Mouse (Mus musculus): ENCODE measurements at regions not wholly inside any gene's neighbourhood (a gene's known extent, or its start where the extent isn't known, plus 50 kb on each side); places are given as distances from the start of the nearest gene placed in this dataset.

DNA sequence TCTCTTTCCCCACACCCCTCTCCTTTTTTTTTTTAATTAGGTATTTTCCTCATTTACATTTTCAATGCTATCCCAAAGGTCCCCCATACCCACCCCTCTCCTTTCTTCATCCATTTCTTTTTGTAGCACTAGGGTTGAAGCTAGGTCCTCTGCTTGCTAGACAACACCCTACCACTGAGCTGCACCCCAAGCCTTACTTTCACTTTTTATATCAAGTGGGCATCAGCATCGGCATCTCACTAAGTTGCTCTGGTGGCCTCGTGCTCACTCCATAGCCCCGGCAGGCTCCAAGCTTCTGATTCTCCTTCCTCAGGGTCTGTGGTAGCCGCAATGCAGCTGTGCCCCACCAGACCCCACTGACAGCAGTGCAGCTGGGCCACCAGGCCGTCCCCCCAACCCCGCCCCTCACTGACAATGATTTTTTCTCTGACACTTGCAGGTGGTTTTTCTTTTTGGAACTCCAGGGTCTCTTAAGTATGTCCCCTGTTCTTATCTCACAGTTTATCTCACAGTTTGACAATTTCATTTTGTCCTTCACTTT is 77.5 kb downstream of the Nufip1 start:
- no peak for DNase-seq

DNA sequence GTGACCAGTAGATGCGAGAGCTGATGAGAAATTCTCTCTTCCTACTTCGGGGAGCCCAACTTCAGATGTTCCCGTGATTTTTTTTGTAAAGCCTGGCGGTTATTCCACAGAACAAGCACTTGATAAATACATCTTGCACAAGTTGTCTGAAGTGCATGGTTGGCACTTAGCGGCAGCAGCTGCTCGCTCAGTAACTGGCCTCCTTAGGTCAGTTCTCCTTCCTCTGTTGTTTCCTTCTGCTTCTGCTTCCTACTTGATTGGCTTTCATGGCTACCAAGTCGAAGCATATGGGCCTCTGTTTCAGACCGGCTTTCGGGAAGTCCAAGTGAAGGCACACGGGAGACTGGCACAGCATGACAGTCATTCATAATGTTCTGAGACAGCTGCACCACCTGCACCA is 84.6 kb downstream of the Nufip1 start:
- no peak for DNase-seq

DNA sequence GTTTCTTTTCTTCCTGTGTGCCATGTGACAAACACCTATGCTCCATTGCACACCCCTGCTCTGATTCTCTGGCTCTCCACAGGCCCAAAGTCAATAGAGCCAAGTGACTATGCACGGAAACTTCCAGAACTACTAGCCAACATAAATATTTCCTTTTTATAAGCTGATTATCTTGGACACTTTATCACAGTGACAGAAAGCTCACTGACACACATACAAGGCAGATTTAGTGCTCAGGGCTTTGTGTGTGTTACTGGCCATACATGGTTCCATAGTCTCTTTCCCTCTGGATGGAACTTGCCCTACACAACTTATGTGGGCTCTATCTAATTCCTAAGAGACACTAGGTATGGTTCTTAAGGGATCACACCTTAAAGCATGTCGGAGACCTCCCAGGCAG is 86.7 kb downstream of the Nufip1 start:
- no peak for DNase-seq

DNA sequence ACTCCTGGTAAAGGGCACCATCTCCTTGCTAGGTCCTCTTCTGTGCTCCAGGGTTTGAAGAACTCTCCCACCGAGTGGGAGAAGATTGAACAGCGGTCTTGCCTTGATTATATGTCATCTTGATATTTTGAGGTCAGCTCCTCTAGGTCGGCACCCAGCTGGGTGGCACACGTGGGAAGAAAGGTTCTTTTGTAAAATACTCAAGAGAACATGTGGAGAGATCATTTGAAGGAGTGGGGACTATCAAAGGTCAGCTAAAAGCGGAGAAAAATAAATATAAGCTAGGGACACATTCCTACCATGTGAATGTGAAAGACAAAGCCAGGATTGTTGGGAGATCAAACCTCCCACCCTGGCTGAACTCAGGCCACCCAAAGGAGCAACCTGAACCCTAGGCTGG is 87.7 kb downstream of the Nufip1 start:
- DNase-seq = no peak

DNA sequence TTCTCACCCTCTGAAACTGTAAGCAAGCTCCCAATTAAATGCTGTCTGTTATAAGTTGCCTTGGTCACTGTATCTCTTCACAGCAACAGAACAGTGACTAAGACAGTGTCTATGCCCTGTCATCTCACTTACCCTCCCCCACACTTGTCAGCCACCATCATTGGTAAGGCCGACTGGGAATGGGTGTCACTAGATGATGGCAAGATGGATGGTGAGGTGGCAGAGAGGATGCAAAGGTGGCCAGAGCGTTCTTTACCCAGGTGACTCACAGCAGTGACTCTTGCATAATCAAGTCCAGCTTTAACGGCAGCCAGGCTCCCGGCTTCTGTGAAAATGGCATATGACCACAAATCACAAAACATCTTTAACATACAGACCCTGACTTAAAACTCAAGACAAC is 91.9 kb downstream of the Nufip1 start:
- no peak for DNase-seq

DNA sequence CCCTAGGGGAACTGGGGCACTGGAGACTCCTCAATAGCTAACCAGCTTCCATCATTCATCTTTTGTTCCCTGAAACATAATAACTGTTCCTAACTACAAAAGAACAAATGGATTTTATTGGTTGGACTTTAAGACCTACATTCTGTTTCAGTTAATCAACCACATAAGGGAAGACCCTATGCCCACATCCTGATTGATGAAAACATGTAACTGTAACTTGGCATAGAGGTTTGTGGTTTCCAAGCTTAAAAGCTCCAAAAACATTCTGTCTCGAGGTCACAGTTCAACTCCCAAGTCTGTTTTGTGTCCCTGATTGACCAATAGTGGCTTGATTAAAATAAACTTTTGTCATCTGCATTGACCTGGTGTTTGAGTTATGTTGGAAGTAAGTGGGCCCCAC is 92.4 kb downstream of the Nufip1 start:
- no peak for DNase-seq

DNA sequence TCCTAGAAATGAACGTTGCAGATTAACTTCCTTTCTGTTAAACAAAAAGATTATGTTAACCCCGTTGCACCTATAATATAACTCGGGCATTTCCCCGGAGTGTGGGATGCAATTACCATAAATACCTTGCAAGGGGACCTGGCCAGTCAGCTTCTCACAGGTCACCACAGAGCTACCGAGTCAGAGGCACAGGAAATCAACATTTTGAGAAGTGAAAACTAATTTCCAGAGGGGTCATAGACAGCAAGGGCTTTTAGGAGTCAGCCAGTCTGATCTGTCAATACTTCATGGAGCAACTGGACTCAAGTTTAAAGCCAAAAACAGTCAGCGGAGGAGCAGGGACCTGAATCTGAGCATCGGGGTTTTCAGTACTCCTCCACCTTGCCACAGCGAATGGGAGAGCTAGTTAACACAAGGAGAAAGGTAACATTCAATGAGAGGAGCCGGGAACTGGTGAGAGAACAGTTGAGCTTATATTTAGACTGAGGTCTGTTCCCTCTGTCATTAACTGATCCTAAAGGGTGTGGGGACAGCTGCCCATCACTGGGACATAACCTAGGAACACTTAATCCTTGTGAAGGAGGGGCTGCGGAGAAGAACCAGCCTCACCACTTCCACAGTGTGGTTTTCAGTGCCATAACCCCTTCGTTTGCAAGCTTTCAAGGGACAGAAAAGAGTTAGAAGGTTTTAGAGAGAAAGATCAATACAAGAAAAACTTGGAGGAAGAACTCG is 105.9 kb downstream of the Nufip1 start:
- DNase-seq = no peak

DNA sequence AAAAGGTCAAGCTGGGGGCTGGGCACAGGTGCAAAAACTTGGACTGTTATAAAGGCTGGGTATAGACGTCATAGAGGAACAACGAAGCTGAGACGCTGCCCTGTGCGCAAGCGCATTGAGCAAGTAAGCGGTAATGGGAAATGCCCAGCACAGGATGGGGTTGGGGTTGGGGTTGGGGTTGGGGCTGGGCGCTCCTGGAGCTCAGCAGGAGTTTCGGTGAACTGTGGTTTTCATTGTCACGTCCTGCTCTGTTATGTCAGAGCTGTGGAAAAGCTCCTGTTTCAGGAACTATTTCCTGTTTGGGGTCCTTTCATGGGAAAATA is 106.4 kb downstream of the Nufip1 start:
- no peak for DNase-seq

DNA sequence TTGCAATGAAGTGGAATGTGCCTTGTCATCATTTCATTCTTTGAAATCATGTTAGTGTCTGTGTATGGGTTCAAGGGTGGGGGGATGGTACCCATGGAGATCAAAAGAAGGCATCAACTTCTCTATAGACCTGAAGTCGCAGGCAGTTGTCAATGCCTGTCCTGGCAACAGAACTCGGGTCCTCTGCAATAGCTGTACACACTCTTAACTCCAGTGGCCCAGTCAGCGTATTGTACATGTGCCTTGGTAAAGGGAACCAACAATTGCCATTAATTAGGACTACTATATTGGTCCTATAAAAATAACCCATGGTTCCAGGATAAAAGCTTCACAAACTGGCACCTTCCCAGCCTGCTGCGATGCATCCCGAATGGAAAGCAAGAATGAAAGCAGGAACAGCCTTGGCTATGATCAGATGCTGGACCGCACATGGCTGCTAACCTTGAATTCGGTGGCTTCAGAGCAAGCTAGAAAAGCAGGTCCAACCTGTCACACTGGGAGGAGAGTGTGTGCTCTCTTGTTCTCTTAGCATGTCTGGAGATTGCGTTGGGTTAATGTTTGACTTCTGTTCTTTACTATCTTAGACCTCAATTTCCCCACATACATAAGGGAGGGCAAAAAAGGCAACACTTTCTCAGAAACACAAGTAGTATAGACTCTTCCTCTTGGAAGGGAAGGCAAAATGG is 107.0 kb downstream of the Nufip1 start:
- no peak for DNase-seq

DNA sequence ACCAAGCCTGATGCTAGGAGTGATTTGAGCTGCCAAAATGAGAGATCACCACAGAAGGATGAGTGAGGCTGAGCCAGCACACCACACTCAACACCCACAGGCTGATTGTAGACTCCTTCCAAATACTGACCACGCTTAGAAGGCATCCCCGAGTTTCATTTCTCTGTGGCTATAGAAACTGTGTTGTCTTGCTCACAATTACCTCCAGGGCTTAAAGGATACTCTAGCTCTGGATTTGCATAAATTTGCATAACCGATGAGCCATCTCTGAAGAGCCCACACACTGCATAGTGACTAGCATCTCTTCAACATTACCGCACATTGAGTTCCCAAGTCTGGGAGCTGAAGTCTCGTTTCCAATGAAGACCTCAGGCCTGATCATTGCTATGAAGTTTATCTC is 110.3 kb downstream of the Nufip1 start:
- no peak for DNase-seq

DNA sequence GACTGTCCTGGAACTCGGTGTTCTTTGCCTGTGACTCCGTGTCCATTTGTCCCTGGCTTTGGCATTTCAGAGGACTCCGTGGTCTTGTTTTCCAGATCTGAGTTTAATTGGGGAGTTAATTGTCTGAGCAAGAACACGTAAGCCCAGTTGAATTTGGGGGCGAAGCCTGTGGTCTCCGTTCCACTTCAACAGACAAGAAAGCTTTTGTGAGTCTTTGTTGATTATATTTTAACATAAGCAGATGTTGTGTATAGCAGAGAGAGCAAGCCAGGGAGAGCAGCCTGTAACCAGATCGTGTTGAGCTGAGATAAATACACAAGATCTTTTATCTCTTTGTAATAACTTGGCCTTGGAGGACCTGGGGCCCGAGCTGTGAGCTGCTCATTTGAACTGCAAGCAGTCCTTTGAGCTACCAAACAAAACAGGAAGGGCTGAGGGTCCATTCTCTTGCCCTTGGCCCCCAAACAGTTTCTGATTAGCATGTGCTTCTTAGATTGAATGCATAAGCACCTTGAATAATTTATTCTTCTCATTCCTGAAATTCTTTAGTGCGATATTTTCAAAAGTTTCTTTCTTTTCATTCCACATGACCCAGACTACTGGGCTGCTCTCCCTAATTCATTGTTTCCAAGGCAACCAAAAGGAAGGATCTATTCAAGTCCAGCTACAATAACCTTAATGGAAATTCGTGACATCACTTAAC is 111.1 kb downstream of the Nufip1 start:
- no peak for DNase-seq

DNA sequence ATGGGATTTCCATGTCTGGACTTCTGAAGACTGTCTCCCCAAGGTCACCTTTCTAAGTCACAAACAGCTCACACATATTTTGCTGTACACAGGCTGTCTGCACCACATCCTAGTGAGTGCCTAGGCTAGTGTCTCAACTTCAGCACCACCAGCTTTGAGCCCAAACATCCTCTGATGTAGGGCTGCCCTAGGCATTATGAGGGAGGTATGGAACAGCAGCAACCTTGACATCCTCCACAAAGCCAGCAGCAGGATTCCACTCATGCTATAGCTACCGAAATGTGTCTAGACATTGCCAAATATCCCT is 111.6 kb downstream of the Nufip1 start:
- no peak for DNase-seq

DNA sequence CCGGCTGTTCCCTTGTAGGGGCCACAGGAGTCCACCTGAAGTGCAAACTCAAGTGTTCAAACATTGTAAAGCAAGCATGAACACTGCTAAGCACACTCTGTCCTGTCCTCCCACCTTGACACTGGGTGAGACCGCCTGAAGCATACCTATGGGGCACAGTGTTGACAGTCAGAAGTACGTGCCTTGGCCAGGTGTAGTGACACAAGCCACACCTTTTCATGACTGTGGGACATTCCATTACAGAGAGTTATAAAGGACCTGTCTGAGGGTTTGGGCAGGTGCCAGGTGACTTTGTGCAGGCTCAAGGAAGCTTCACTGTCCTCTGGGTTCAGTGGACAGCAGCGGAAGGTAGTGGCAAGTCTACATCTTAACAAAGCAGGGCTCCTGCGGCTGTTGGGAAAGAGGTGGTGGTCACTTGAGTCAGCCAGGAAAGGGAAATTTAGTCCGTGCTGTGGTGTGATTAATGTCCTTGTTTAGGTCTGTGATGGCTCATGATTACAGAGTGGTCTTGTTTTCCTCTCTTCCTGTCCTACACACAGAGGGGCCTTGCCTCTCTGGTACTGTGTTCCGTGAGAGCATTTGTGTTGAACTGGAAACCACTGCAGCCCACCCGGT is 112.5 kb downstream of the Nufip1 start:
- DNase-seq = no peak

DNA sequence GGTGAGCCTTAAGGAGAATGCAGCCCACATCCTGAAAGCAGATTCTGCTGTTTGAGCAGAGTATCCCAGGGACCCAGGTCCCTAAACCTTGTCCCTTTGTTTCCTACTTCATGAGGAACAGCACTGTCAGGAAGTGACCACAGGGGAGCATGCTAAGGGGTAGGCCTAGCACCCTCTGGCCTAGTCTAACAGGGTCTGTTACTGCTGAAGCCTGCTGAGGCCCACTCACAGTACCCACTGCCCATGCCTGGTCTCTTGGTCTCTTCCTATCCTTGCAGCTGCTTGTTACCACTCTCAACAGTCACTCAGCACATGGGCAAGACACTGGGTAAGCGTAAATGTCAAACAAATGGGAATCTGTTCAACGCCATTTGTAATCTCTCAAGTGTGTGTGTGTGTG is 113.2 kb downstream of the Nufip1 start:
- no peak for DNase-seq

DNA sequence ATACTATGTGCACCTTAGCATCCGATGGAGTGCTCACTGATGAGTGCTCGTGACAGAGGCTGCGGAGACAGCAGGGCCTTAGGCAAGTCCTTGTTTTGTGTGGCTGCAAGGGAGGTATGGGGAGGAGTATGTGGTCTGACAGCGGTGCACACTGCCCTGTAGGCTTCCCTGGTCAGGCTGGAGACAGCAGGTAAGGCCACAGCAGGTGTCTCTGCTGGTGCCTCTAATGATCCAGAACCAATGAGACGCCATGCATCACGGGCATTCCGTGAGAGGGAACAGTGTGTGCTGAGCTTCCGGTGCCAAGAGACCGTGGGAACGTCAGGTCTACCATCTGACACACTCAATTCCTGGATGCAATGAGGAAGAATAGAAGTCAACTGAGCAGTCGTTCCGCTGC is 114.8 kb downstream of the Nufip1 start:
- DNase-seq = no peak

DNA sequence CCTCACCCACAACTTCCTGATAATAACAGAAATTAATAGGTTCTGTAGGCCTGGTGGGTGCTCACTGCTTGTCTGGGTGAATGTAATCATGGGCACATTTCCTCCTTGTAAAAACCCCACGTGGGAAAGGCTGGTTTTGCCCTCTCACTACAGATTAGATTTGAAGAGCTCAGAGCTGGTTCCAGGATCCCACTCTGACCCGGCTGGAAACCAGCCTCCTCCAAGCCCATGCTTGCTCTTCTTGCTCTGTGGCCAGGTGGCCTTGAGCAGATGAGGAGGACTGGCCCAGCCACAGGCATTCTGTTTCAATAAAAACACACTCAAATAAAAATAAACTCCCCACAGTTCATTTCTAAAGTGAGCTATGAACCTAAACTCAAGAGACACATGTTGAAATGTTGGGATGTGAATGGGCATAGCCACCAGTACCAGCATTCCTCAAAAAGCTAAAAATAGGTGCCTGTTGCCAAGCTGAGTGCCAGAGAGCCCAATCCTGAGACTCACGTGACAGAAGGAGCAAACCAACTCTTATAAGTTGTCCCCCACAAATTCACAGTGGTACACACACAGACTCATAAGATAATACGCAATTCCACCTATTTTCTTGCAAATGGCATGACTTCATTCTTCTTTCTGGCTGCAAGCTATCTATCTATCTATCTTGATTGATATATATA is 116.1 kb downstream of the Nufip1 start:
- DNase-seq = no peak

DNA sequence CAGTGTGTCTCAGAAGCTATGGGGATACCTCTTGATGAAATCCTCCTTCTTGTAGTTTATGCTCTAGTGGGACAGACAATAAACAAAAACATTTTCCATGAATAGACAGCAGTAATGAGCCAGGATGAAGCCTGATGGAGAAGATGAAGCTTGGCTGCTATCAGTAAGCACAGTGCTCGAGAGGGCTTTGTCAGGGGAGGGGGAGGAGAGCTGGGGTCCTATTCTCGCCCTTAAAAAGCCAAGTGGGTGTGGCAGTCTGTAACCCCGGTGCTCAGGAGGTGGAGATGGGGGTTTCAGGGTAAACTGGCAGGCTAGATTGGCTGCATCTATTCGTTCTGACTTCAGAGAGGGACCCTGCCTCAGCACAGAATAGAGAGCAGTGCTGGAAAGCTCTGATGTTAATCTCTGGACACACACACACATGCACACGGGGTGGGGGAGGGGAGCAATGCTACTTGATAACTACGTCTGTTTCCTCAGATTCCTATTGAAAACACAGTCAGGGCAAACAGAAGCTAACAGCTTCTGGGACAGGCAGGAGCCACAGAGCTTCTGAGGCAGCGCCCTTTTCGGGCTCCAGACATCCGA is 118.4 kb downstream of the Nufip1 start:
- no peak for DNase-seq

DNA sequence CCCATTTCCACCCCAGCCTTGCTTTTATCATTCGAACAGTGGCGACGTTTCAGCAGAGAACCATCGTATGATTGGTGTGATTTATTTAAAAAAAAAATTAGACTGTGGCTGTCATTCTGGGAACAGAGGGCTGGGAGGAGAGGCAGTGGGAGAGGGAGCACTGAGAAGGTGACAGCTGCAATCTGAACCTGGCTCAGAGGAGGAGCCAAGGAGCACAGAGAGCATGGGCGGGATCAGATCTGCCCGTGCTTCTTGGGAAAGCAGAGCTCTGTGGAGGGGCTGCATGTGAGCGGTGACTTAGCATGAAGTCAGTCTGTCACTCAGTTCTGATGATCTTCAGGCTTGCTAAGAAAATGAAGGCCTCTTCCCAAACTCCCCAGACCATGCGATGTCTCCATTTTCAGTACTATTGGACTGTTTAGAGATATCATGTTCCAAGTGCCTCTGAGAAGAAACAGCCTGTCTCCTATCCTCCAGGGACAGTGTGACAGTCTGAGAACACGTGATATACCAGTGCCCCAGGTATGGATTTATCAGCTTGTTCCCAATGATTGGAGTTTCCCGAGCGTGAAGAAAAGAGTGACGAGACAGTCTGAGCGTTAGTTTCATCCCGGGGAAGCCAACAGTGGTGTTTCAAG is 129.3 kb downstream of the Nufip1 start:
- no peak for DNase-seq

DNA sequence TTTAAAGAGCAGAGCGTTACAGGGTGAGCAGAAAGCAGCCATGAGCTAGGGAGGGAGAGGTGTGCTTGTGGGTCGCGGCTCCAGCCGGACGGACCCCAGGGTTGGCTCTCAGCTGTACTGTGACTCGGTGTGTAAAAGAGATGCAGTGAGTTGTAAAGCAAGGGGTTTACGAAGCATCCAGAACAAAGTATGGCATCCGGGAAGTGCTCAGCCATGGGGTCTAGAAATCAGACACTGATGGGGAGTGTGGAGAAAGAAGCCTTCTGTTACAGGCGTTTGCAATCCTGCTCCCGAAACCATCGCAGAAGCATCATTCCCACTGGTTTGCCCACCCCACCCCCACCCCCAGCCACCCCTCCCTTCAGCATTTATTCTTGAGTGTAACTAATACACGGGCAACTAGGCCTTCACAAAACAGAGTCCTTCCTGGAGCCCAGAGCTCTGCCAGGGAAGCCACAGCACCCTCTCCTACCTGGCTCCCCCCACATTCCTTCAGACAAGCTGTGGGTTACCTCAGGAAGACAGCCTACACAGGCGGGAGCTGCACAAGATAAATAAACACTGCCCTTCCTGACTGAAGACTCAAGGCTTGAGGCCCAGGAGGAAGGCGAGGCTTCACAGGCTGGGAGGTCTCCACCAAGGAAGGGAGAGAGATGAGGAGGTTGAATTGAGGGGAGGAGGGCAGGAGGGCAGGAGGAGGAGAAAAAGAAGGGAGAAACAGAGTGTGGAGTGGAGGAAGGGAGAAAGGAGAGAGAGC is 133.1 kb downstream of the Nufip1 start:
- DNase-seq = no peak

DNA sequence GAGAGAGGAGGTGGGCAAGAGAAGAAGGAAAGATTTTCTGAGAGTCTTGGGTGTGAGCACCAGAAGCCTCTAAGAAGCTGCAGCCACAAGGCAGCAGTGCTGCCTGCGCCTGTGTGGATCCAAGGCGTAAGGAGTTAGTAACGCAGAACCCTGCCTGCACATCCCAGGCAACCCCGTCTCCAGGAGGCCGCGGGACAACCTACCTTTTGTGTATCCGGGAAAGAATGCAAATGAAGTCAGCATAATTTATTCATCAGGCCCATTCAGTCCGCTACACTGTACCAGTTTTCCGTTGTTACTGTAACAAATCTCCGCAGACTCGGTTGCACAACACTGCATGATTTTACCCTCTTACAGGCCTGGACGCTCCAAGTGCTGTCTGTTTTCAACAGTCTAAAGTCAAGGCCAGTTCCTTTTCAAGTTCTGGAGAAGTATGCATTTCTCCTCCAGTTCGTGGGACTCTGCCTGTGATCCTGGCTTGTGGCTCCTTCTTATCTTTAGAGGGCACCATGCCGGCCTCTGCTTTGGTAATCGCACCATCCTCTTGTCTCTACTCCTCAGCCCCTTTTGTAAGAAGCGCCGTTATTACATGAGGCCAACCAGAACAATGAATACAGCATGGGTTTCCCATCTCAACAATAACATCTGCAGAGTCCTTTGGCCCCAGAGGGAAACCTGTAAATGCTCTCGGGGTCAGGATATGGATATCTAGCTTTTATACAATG is 133.8 kb downstream of the Nufip1 start:
- DNase-seq = no peak

DNA sequence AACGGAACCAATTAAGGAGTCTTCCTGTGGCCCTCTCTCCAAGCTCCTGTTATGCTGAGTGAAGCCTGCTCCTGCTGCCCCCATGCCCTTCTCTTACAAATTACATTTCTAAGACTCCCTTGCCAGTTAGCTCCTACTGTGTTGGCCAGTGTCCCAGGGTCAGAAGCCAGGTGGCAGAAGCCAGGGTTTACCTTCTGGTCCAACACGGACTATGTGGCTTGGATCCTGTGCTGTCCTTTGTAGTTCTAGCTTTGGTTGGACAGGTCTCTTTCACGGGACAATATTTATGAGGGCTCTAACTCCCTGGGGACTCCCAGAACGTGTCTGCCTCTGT is 134.3 kb downstream of the Nufip1 start:
- DNase-seq = no peak
